In genomic region chr2:163122319-163122718, GRCm38 (mm10) we compare ENCODE assay signal across 8 mouse cellular contexts. TPM values are rescaled to one million over a fixed set of nuclear protein-coding genes. Genes with fewer than 3 reads are reported as not detected.
DNase-seq lines count a peak whose midpoint lies in the region; ATAC-seq lines count a peak whose summit lies in the region.

No protein-coding gene starts in this region.

- H3K36me3 ChIP-seq in embryonic facial prominence, embryonic 11.5 days (replicated peaks; ENCODE audit: control insufficient read depth, insufficient read depth, low read depth, low read length) = no peaks in the 10 kb centered on the region
- no peaks in the 10 kb centered on the region for H3K36me3 ChIP-seq in heart, embryonic 14.5 days (ENCODE audit: control insufficient read depth, insufficient read depth, low read length)
- no peaks in the 10 kb centered on the region for H3K36me3 ChIP-seq in kidney, embryonic 15.5 days

- H3K4me1 ChIP-seq in embryonic facial prominence, embryonic 11.5 days (ENCODE audit: control insufficient read depth, insufficient read depth, low read length) = no peaks in the 10 kb centered on the region
- H3K4me1 ChIP-seq in heart, embryonic 14.5 days (ENCODE audit: control insufficient read depth in 2 of 2, insufficient read depth in 2 of 2, low read length in 2 of 2) = peaks cover 5% of the 10 kb centered on the region in 2 experiments; a peak in 2 of 4 replicates
- H3K4me1 ChIP-seq in kidney, embryonic 15.5 days = peaks cover 7% of the 10 kb centered on the region; the same call in 1 of the 2 replicates

- no peaks in the 10 kb centered on the region; the same call in 1 of the 2 replicates for H3K27me3 ChIP-seq in embryonic facial prominence, embryonic 11.5 days (ENCODE audit: control insufficient read depth, insufficient read depth, low read length)
- H3K27me3 ChIP-seq in heart, embryonic 14.5 days (ENCODE audit: control insufficient read depth, insufficient read depth, low read length) = peaks cover 13% of the 10 kb centered on the region; the same call in 1 of the 2 replicates
- peaks cover 20% of the 10 kb centered on the region for H3K27me3 ChIP-seq in kidney, embryonic 15.5 days

- no peak overlapping the region for H3K27ac ChIP-seq in embryonic facial prominence, embryonic 11.5 days (replicated peaks; ENCODE audit: low read depth, low read length)
- H3K27ac ChIP-seq in heart, embryonic 14.5 days (replicated peaks in 1 of 2; ENCODE audit: control insufficient read depth in 1 of 2, insufficient read depth in 1 of 2, low read depth in 2 of 2, low read length in 2 of 2) = peak overlapping the region; percentile 12 to 24; a peak in 2 of 4 replicates
- H3K27ac ChIP-seq in kidney, embryonic 15.5 days = no peak overlapping the region

- DNase-seq in testis, postnatal 10 days (ENCODE audit: low spot score) = peak; percentile 73
- DNase-seq in testis, postnatal 14 days (ENCODE audit: low spot score) = no peak
- DNase-seq in embryonic facial prominence, embryonic 11.5 days (ENCODE audit: low spot score) = peak; percentile 66
- peak; percentile 21 for DNase-seq in lung, postnatal 25 days (ENCODE audit: low spot score)
- DNase-seq in thymus, postnatal 25 days = peak; percentile 18
- DNase-seq in frontal cortex, adult 2 months (ENCODE audit: extremely low spot score in 1 of 2, low spot score in 1 of 2) = no peak

- no peak overlapping the region for H3K4me3 ChIP-seq in embryonic facial prominence, embryonic 11.5 days (ENCODE audit: low read depth, low read length)
- peak overlapping the region; percentile 17 to 25; a peak in 1 of 4 replicates for H3K4me3 ChIP-seq in heart, embryonic 14.5 days (ENCODE audit: control insufficient read depth in 1 of 2, insufficient read depth in 1 of 2, low read depth in 1 of 2, low read length in 2 of 2)
- H3K4me3 ChIP-seq in kidney, embryonic 15.5 days (replicated peaks) = 0 out of 2 replicates have a peak overlapping the region, but pooled peaks have one; percentile 8

- WGBS in embryonic facial prominence, embryonic 11.5 days = 34% methylated on average over 9 of the region's 9 CpGs
- 6% methylated on average over 9 of the region's 9 CpGs for WGBS in heart, embryonic 14.5 days
- WGBS in kidney, embryonic 15.5 days = 18% methylated on average over 9 of the region's 9 CpGs

- peak overlapping the region; percentile 23 for H3K4me2 ChIP-seq in embryonic facial prominence, embryonic 11.5 days (ENCODE audit: low read depth, low read length)
- peak overlapping the region; percentile 58 for H3K4me2 ChIP-seq in heart, embryonic 14.5 days (ENCODE audit: low read length)
- peak overlapping the region; percentile 44 for H3K4me2 ChIP-seq in kidney, embryonic 15.5 days

- H3K9me3 ChIP-seq in embryonic facial prominence, embryonic 11.5 days (replicated peaks; ENCODE audit: control insufficient read depth, low read length) = no peaks in the 10 kb centered on the region
- peaks cover 1% of the 10 kb centered on the region; the same call in 1 of the 2 replicates for H3K9me3 ChIP-seq in heart, embryonic 14.5 days (ENCODE audit: control insufficient read depth, low read length)
- no peaks in the 10 kb centered on the region for H3K9me3 ChIP-seq in kidney, embryonic 15.5 days (replicated peaks)

- H3K9ac ChIP-seq in embryonic facial prominence, embryonic 11.5 days (replicated peaks; ENCODE audit: low read length) = no peak overlapping the region
- peak overlapping the region; percentile 38; the same call in 1 of the 2 replicates for H3K9ac ChIP-seq in heart, embryonic 14.5 days (ENCODE audit: low read length)
- no peak overlapping the region for H3K9ac ChIP-seq in kidney, embryonic 15.5 days

- ATAC-seq in embryonic facial prominence, embryonic 11.5 days (replicated peaks; ENCODE audit: insufficient number of reproducible peaks, low FRiP score, low TSS enrichment, low read depth) = peak; percentile 94
- peak; percentile 90 for ATAC-seq in heart, embryonic 14.5 days (ENCODE audit: insufficient number of reproducible peaks, insufficient read depth, low FRiP score, low read depth)
- ATAC-seq in kidney, embryonic 15.5 days (replicated peaks; ENCODE audit: low FRiP score) = peak; percentile 96

RNA-seq across cellular contexts. Expression of gene Gtsf1l, which starts 34.7 kb away (rescaled TPM):
- polyA plus RNA-seq in embryonic facial prominence, embryonic 11.5 days (2014; fragmentation: Nextera tagmentation; extraction: Ambion mirVana) = not detected in 2 replicates
- not detected in 2 replicates for polyA plus RNA-seq in heart, embryonic 14.5 days (2014; fragmentation: Nextera tagmentation; extraction: Ambion mirVana)
- not detected in 2 replicates for polyA plus RNA-seq in kidney, embryonic 15.5 days (2015; fragmentation: Nextera tagmentation; extraction: Ambion mirVana)
- polyA plus RNA-seq in frontal cortex, adult 2 months (2012; rRNA removed) = not detected in 2 replicates

Comparison
In these comparisons a context has a peak if more than half of its experiments do, and no peak if none do; other contexts are left out.
1. DNase-seq: peak in testis, postnatal 10 days (single experiment), embryonic facial prominence, embryonic 11.5 days (single experiment), lung, postnatal 25 days (single experiment) and thymus, postnatal 25 days (single experiment); none in testis, postnatal 14 days (single experiment) and frontal cortex, adult 2 months (0 of 2).
2. H3K27ac ChIP-seq: peak in heart, embryonic 14.5 days (2 of 2); none in embryonic facial prominence, embryonic 11.5 days (single experiment) and kidney, embryonic 15.5 days (single experiment).
3. Peak in every context shown above with its lines, with median percentiles within 50 percentile points of each other: ATAC-seq and H3K4me2 ChIP-seq.